Mouse (Mus musculus): ENCODE measurements around the gene Ptprcap. TPM values are rescaled to one million over a fixed set of nuclear protein-coding genes. Genes with fewer than 3 reads are reported as not detected.

Gene Ptprcap
- 1 to 10 TPM; 6.5 to 9.5 TPM for polyA plus RNA-seq (2012; fragmentation: generic; extraction: Trizol)

GRCm38 (mm10) chr19:4153232-4153654 is at the start of gene Ptprcap:
Ptprcap (plus strand) TSS chr19:4153604.

DNA sequence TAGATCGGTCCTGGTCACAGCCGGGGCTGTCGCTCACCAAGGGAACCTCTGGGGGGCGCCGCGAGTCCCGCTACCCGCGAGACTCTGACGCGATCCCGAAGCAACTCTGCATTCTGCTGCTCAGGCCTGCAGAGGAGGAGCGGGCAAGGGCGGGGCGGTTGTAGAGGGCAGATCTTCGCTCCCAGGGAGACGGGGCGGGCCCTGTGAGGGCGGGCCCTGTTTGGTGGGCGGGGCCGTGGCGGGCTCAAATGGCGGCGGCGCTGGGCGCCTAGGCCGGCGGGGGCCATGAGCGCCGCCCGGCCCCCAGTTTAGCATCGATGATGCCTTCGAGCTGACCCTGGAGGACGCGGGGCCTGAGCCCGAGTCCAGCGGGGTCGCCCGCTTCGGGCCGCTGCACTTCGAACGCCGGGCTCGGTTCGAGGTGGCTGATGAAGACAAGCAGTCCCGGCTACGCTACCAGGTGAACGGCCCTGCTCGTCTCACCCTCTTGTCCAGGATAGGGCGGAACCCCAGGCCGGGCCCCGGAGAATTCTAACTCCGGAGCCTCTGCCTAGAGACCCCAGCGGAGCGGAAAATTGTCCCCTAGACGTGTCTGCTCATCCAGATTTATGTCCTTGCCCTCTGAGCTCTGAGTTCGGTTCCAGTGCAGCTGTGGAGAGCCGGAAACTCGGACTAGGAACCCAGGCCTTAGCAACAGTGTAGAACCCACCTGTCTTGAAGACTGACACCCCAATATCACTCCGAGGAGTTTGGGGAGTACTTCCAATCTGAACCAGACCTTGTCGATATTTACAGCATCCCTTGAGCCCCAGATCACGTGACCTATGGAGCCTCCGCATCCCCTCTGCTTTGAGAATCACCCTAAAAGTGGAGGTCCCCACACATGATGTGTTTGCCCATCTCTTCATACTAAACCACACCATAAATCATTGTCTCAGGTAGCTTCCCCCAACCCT is 27.4 kb upstream of the Ptprcap start, which contains the start of gene Aip:
Gene Aip (minus strand): TSS at position 118 of the 956 bp plus-strand sequence.

GRCm38 (mm10) chr19:4139446-4139845 is 14.0 kb upstream of the Ptprcap start, which contains the start of gene Gpr152:
Gpr152 (plus strand) TSS chr19:4139787.

GRCm38 (mm10) chr19:4143759-4144268 is 9.6 kb upstream of the Ptprcap start, which contains the start of gene Cabp4:
Cabp4 (minus strand) TSS chr19:4144033.

GRCm38 (mm10) chr19:4148491-4148806 is 5.0 kb upstream of the Ptprcap start, which contains the start of gene Coro1b:
Coro1b (plus strand) TSS chr19:4148619.

GRCm38 (mm10) chr19:4162646-4163542 is 9.5 kb downstream of the Ptprcap start, which contains the start of gene Rps6kb2:
Rps6kb2 (minus strand) TSS chr19:4163354.

DNA sequence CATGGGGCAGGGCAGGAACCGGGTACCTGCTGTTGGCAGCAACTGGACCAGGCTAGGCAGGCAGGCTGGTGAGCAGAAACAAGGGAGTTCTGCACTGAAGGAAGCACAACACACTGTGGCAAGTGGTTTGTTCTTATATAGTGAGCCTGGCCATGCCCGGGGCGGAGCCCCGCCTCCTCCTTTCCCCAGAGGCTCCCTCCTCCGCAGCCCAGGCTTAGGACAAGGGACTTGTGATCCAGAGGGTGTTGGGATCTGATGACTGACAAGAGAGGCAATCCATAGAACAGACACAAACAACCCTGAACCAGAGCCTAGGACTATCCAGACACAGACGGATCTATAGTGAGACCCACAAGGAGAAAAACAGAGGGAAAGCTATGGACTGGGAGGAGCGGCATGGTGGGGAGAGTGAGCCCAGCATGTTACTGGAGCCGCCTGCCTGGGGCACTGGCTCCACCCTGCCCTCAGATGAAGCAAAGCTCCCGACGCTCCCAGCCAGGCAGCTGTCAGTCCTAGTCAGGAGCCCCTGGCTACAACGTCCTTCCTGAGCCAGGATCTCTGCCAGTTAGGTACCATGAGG is 22.1 kb downstream of the Ptprcap start, which contains the start of gene Carns1:
Gene Carns1 (minus strand): TSS at position 112 of the 580 bp plus-strand sequence.

GRCm38 (mm10) chr19:4190831-4191334 is 37.5 kb downstream of the Ptprcap start, which contains the start of gene Tbc1d10c:
Tbc1d10c (minus strand) TSS chr19:4191284.

GRCm38 (mm10) chr19:4191528-4192250 is 38.3 kb downstream of the Ptprcap start, which contains the start of gene Ppp1ca:
Ppp1ca (plus strand) TSS chr19:4192065.

GRCm38 (mm10) chr19:4201291-4201909 is 48.0 kb downstream of the Ptprcap start, which contains the start of gene Rad9a:
Rad9a (minus strand) TSS chr19:4201662.

Other genes starting within 250 kb of the Ptprcap start
- gene Tcirg1, start 246.5 kb upstream of the Ptprcap start, polyA plus RNA-seq (2012; fragmentation: generic; extraction: Trizol) = 10 to 100 TPM; 46.1 to 53.3 TPM
- gene Ndufs8, start 240.8 kb upstream of the Ptprcap start, polyA plus RNA-seq (2012; fragmentation: generic; extraction: Trizol) = 100 to 1,000 TPM; 269 to 451 TPM
- 1 to 10 TPM; 2.7 to 8.3 TPM for gene Aldh3b1, start 223.8 kb upstream of the Ptprcap start, polyA plus RNA-seq (2012; fragmentation: generic; extraction: Trizol)
- under 1 TPM; 0.01 to 0.08 TPM for gene Unc93b1, start 218.4 kb upstream of the Ptprcap start, polyA plus RNA-seq (2012; fragmentation: generic; extraction: Trizol)
- under 1 TPM in 1 of 2 experiments, not detected in 1; 0.01 TPM for gene Aldh3b3, start 195.0 kb upstream of the Ptprcap start, polyA plus RNA-seq (2012; fragmentation: generic; extraction: Trizol)
- not detected for gene Aldh3b2, start 181.3 kb upstream of the Ptprcap start, polyA plus RNA-seq (2012; fragmentation: generic; extraction: Trizol)
- 10 to 100 TPM in 1 of 2 experiments, 1 to 10 TPM in 1; 7.4 to 28.3 TPM for gene Acy3, start 167.0 kb upstream of the Ptprcap start, polyA plus RNA-seq (2012; fragmentation: generic; extraction: Trizol)
- under 1 TPM in 1 of 2 experiments, not detected in 1; 0.05 TPM for gene Tbx10, start 160.9 kb upstream of the Ptprcap start, polyA plus RNA-seq (2012; fragmentation: generic; extraction: Trizol)
- gene Nudt8, start 153.0 kb upstream of the Ptprcap start, polyA plus RNA-seq (2012; fragmentation: generic; extraction: Trizol) = 10 to 100 TPM; 41.3 to 59.9 TPM
- 1 to 10 TPM in 1 of 2 experiments, under 1 TPM in 1; 0.19 to 1.4 TPM for gene Gm49405, start 153.0 kb upstream of the Ptprcap start, polyA plus RNA-seq (2012; fragmentation: generic; extraction: Trizol)
- gene Doc2g, start 150.3 kb upstream of the Ptprcap start, polyA plus RNA-seq (2012; fragmentation: generic; extraction: Trizol) = 1 to 10 TPM in 1 of 2 experiments, under 1 TPM in 1; 0.41 to 4.0 TPM
- 100 to 1,000 TPM; 253 to 401 TPM for gene Ndufv1, start 140.8 kb upstream of the Ptprcap start, polyA plus RNA-seq (2012; fragmentation: generic; extraction: Trizol)
- 1,000 to 10,000 TPM in 1 of 2 experiments, 100 to 1,000 TPM in 1; 849 to 1,247 TPM for gene Gstp1, start 115.6 kb upstream of the Ptprcap start, polyA plus RNA-seq (2012; fragmentation: generic; extraction: Trizol)
- 10 to 100 TPM in 1 of 2 experiments, 1 to 10 TPM in 1; 1.8 to 13.9 TPM for gene Gstp2, start 107.6 kb upstream of the Ptprcap start, polyA plus RNA-seq (2012; fragmentation: generic; extraction: Trizol)
- gene Gstp3, start 94.0 kb upstream of the Ptprcap start, polyA plus RNA-seq (2012; fragmentation: generic; extraction: Trizol) = under 1 TPM; 0.15 to 0.18 TPM
- not detected for gene Cabp2, start 72.0 kb upstream of the Ptprcap start, polyA plus RNA-seq (2012; fragmentation: generic; extraction: Trizol)
- 100 to 1,000 TPM in 1 of 2 experiments, 10 to 100 TPM in 1; 86.0 to 148 TPM for gene Cdk2ap2, start 56.4 kb upstream of the Ptprcap start, polyA plus RNA-seq (2012; fragmentation: generic; extraction: Trizol)
- gene Pitpnm1, start 53.6 kb upstream of the Ptprcap start, polyA plus RNA-seq (2012; fragmentation: generic; extraction: Trizol) = 10 to 100 TPM; 48.2 to 61.6 TPM
- gene Aip, start 27.7 kb upstream of the Ptprcap start, polyA plus RNA-seq (2012; fragmentation: generic; extraction: Trizol) = 100 to 1,000 TPM; 201 to 241 TPM
- gene Gpr152, start 13.8 kb upstream of the Ptprcap start, polyA plus RNA-seq (2012; fragmentation: generic; extraction: Trizol) = under 1 TPM in 1 of 2 experiments, not detected in 1; 0.09 TPM
- gene Cabp4, start 9.6 kb upstream of the Ptprcap start, polyA plus RNA-seq (2012; fragmentation: generic; extraction: Trizol) = under 1 TPM; 0.14 to 0.38 TPM
- gene Coro1b, start 5.0 kb upstream of the Ptprcap start, polyA plus RNA-seq (2012; fragmentation: generic; extraction: Trizol) = 100 to 1,000 TPM; 256 to 440 TPM
- gene Rps6kb2, start 9.8 kb downstream of the Ptprcap start, polyA plus RNA-seq (2012; fragmentation: generic; extraction: Trizol) = 10 to 100 TPM; 28.6 to 29.9 TPM
- gene Carns1, start 21.9 kb downstream of the Ptprcap start, polyA plus RNA-seq (2012; fragmentation: generic; extraction: Trizol) = 10 to 100 TPM in 1 of 2 experiments, 1 to 10 TPM in 1; 1.8 to 16.2 TPM
- gene Tbc1d10c, start 37.7 kb downstream of the Ptprcap start, polyA plus RNA-seq (2012; fragmentation: generic; extraction: Trizol) = 1 to 10 TPM in 1 of 2 experiments, under 1 TPM in 1; 0.63 to 1.7 TPM
- gene Ppp1ca, start 38.5 kb downstream of the Ptprcap start, polyA plus RNA-seq (2012; fragmentation: generic; extraction: Trizol) = 1,000 to 10,000 TPM in 1 of 2 experiments, 100 to 1,000 TPM in 1; 727 to 1,261 TPM
- 10 to 100 TPM; 25.1 to 36.1 TPM for gene Rad9a, start 48.1 kb downstream of the Ptprcap start, polyA plus RNA-seq (2012; fragmentation: generic; extraction: Trizol)
- 10 to 100 TPM in 1 of 2 experiments, 1 to 10 TPM in 1; 7.5 to 24.4 TPM for gene Clcf1, start 60.6 kb downstream of the Ptprcap start, polyA plus RNA-seq (2012; fragmentation: generic; extraction: Trizol)
- gene AC109138.7, start 60.8 kb downstream of the Ptprcap start, polyA plus RNA-seq (2012; fragmentation: generic; extraction: Trizol) = 1 to 10 TPM in 1 of 2 experiments, not detected in 1; 3.9 TPM
- 100 to 1,000 TPM; 131 to 165 TPM for gene Pold4, start 78.3 kb downstream of the Ptprcap start, polyA plus RNA-seq (2012; fragmentation: generic; extraction: Trizol)
- gene Ssh3, start 115.6 kb downstream of the Ptprcap start, polyA plus RNA-seq (2012; fragmentation: generic; extraction: Trizol) = 10 to 100 TPM in 1 of 2 experiments, 1 to 10 TPM in 1; 7.4 to 30.3 TPM
- gene Ankrd13d, start 129.5 kb downstream of the Ptprcap start, polyA plus RNA-seq (2012; fragmentation: generic; extraction: Trizol) = 1 to 10 TPM in 1 of 2 experiments, under 1 TPM in 1; 0.77 to 4.5 TPM
- gene Grk2, start 152.6 kb downstream of the Ptprcap start, polyA plus RNA-seq (2012; fragmentation: generic; extraction: Trizol) = 10 to 100 TPM; 37.7 to 44.4 TPM
- 10 to 100 TPM in 1 of 2 experiments, 1 to 10 TPM in 1; 3.2 to 33.4 TPM for gene Kdm2a, start 244.7 kb downstream of the Ptprcap start, polyA plus RNA-seq (2012; fragmentation: generic; extraction: Trizol)